Mouse (Mus musculus): ENCODE measurements around the gene Slc38a7.
"Not testable (repeated sequence)": the region's sequence is repeated elsewhere in the genome, so short reads cannot be mapped to it uniquely, and the experiment has no call there.

Slc38a7 gene

DNA sequence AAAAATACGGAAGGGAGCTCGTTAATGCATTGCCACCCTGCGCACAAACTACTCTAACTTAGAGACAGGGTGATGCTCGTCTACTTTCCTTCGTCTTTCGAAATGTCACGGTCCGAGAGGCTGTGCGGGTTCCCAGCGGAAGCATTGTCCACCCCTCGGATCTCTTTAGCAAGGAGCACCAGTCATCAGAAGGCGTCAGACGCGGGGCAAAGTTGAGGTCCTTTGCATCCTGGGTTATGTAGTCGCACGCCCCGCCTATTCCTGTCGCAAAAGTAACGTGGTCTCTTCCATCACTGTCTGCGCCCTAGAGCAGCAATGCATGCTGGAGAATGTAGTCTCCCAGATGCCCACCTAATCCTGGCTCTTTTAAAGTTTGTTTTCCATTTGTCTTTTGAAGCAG, 45.5 kb downstream of the Slc38a7 start:
- peak; percentile 95 for DNase-seq (ENCODE audit: low read depth, low spot score)

- peak; percentile 99 for DNase-seq (ENCODE audit: low read depth, low spot score)
Observed at GRCm38 (mm10) chr8:95807331-95807843, 46.0 kb downstream of the Slc38a7 start, which contains the start of gene Cnot1. Cnot1 (minus strand) TSS chr8:95807464.

DNA sequence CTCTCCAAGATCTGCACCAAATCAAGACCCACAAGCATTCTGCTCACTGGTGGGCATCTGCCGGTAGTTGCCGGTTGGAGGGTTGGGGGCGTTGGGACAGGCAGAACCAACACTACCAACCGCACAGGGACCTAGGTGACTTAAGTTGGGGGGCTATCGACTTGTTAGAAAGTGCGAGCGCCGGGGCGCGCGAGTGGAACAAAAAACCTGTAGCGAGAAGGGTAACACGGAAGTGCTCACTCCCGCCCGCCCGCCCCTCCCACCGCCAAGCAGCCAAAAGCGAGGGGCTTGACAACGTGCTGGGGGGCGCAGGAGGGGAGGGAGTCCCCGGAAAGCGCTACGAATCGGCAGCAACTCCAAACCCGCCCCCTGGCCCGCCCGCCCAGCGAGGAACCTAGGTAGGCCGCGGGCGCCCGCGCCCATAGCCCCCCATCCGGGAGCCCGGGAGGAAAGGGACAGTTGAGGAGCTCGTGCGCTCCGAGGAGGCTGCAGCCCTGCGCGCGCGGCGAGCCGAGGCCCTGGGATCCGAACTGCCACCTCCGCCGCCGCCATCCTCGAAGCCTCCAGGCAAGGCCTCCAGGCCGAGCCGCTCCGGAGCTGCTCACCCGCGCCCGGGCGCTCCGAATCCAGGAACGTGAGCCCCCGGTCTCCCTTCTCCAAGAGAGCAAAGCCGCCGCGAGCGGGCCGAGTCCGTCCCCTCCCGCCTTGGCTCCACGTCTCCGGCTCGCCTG, 46.7 kb downstream of the Slc38a7 start:
- peak; percentile 66 for DNase-seq (ENCODE audit: low read depth, low spot score)

DNA sequence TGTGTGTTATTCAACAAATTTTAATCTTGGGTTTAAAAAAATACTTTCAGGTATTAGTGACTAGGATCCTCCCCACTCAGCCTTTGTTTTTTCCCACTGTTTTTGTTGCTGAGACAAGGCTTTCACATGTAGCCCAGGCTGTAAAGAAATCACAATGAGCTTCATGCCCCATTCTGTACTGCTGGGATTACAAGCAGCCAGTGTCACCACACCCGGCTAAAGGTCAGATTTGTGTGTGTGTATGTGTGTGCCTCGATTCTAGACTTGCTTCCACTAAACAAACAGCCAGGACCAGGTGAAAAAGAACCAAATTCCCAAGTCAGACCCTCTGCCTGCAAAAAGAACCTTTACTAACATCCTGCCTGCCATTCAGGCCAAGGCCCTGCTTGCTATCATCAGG, 47.9 kb downstream of the Slc38a7 start:
- no peak for DNase-seq (ENCODE audit: low read depth, low spot score)

DNA sequence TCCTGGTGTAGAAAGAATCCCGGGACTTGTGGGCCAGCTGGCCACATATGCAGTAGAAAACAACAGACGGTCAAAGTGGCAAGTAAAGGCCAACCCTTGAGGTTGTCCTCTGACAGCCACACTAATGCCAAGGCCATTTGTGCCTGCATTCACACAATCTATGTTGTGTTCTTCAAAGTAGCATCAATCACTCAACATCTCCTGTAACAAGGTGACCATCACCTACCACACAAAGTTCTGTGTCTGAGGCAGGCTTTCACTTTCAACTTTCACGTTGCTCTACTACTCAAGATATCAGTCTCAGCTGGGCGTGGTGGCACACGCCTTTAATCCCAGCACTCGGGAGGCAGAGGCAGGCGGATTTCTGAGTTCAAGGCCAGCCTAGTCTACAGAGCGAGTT, 51.1 kb downstream of the Slc38a7 start:
- DNase-seq (ENCODE audit: low read depth, low spot score) = no peak

DNA sequence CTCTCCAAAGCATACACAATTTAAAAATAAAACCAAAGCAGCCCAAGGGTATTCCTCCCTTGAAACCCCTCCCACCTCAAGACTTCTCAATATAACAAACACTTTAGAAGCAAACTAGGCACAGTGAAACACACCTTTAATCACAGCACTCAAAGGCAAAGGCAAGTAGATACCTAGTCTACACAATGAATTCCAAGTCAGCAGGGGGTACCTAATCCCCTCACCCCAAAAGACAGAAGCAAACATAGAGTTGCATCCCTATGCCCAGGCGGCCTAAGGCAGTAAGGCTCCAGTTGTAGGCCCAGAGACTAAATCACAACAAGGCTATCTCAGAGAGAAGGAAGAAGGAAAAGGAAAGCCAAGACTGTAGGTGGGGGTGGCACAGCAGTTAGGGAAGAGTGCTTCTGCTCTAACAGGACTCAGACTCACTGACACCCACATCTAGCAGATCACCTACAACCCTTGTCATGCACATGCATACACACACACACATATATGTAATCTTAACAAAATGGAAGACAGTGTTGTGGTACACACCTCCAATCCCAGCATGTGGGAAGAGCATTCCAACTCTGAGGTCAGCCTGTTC, 51.8 kb downstream of the Slc38a7 start:
- no peak for DNase-seq (ENCODE audit: low read depth, low spot score)

- no peak for DNase-seq (ENCODE audit: low read depth, low spot score)
Observed at GRCm38 (mm10) chr8:95800353-95800752, 53.0 kb downstream of the Slc38a7 start.

DNA sequence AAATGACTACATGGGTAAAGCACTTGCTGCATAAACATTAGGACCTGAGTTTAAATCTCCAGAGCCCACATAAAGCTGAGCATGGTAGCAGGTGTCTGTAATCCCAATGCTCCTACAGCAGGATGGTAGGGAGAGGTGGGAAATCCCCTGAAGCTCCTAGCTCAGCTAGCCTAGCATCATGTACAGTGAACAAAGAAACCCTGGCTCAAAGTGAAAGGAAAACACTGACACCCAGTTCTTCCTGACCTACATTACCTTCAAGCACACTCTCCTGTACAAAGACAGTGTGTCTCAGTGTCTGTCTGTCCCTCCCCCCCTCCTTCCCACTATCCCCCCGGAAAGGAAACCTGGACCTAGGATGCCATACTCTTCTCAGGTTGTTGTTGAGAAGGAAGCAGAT, 53.4 kb downstream of the Slc38a7 start:
- DNase-seq (ENCODE audit: low read depth, low spot score) = no peak

- no peak for DNase-seq (ENCODE audit: low read depth, low spot score)
Observed at GRCm38 (mm10) chr8:95799117-95799516, 54.2 kb downstream of the Slc38a7 start.

- DNase-seq (ENCODE audit: low read depth, low spot score) = not testable (repeated sequence)
Observed at GRCm38 (mm10) chr8:95795333-95796061, 57.8 kb downstream of the Slc38a7 start.

Data from A20 (cell line).